Mouse (Mus musculus) C2C12 (cell line): ENCODE data around the gene Wscd2. TPM values are rescaled to one million over a fixed set of nuclear protein-coding genes. Genes with fewer than 3 reads are reported as not detected.

Experiments used
- H3K27me3 ChIP-seq: one replicate; pipeline ENCODE4 v1.6.1; 2011; ENCODE audit not compliant: control insufficient read depth, insufficient read depth, insufficient read length
- H3K36me3 ChIP-seq: one replicate; pipeline ENCODE4 v1.6.1; 2011; ENCODE audit not compliant: control insufficient read depth, insufficient read depth
- H3K4me3 ChIP-seq: one replicate; pipeline ENCODE4 v1.5.1; 2011; ENCODE audit warnings: mild to moderate bottlenecking, control low read depth; ENCODE audit not compliant: poor library complexity, insufficient read depth, severe bottlenecking
- H3K79me2 ChIP-seq: one replicate; pipeline ENCODE4 v1.6.1; 2011; ENCODE audit not compliant: control insufficient read depth, insufficient read depth
- H3K79me3 ChIP-seq: one replicate; pipeline ENCODE4 v1.6.1; 2011; ENCODE audit warnings: low read depth, control low read depth
- H3ac ChIP-seq: one replicate; pipeline ENCODE3; 2011; ENCODE audit warnings: low read depth; ENCODE audit not compliant: control insufficient read depth, insufficient read length
- CEBPB ChIP-seq: IDR thresholded peaks from one replicate; pipeline ENCODE4 v1.6.1; 2011; ENCODE audit warnings: low read depth, mild to moderate bottlenecking, control low read depth, moderate library complexity
- CTCF ChIP-seq: IDR thresholded peaks from one replicate; pipeline ENCODE4 v1.5.1; 2011; ENCODE audit not compliant: control insufficient read depth, insufficient read depth, insufficient read length
- FOSL1 ChIP-seq: IDR thresholded peaks from one replicate; pipeline ENCODE4 v1.8.0; 2011; ENCODE audit warnings: mild to moderate bottlenecking, low read length; ENCODE audit not compliant: poor library complexity, insufficient read depth, severe bottlenecking
- MAX ChIP-seq: IDR thresholded peaks from one replicate; pipeline ENCODE4 v1.6.1; 2011; ENCODE audit warnings: mild to moderate bottlenecking, control low read depth
- MYOD1 ChIP-seq: IDR thresholded peaks from one replicate; pipeline ENCODE4 v1.6.1; 2011; ENCODE audit warnings: low read depth; ENCODE audit not compliant: control insufficient read depth, insufficient read length
- MYOG ChIP-seq: IDR thresholded peaks from one replicate; pipeline ENCODE4 v1.6.1; 2011; ENCODE audit not compliant: control insufficient read depth, insufficient read length; ENCODE audit errors: extremely low read depth
- USF1 ChIP-seq: IDR thresholded peaks from one replicate; pipeline ENCODE4 v1.6.1; 2011; ENCODE audit warnings: low read depth, mild to moderate bottlenecking, control low read depth, moderate library complexity
- polyA plus RNA-seq: library from polyadenylated mRNA; unstranded; fragments of >200 nt; fragmentation: generic; extraction: Trizol; gene quantifications from one replicate; pipeline ENCODE4 v1.2.1, GENCODE M21; 2012; ENCODE audit warnings: missing spikeins

The Wscd2 gene
- polyA plus RNA-seq, 1 experiment = not detected

- Histone ChIP-seq H3K79me2 (no peaks in the 10 kb centered on the region), H3K36me3 (no peaks in the 10 kb centered on the region), H3K79me3 (no peaks in the 10 kb centered on the region), H3K27me3 (peaks cover 74% of the 10 kb centered on the region), H3K4me3 (no peak overlapping the region), H3ac (no peak overlapping the region)
- TF ChIP-seq MYOD1 (peak; percentile 16), USF1 (no peak), MYOG (no peak)
Observed at GRCm38 (mm10) chr5:113504654-113505053, 14.5 kb downstream of the Wscd2 start.

- Histone ChIP-seq H3K79me2 (no peaks in the 10 kb centered on the region), H3ac (no peak overlapping the region), H3K27me3 (peaks cover 74% of the 10 kb centered on the region), H3K79me3 (no peaks in the 10 kb centered on the region), H3K4me3 (no peak overlapping the region), H3K36me3 (no peaks in the 10 kb centered on the region)
- TF ChIP-seq MYOG (no peak), MYOD1 (no peak), CTCF (no peak), MAX (no peak), CEBPB (no peak), FOSL1 (no peak), USF1 (no peak)
Observed at GRCm38 (mm10) chr5:113506065-113506464, 15.9 kb downstream of the Wscd2 start.

- H3K36me3 ChIP-seq = no peaks in the 10 kb centered on the region
- H3K27me3 ChIP-seq = peaks cover 72% of the 10 kb centered on the region
- no peak overlapping the region for H3ac ChIP-seq
- no peak overlapping the region for H3K4me3 ChIP-seq
- TF ChIP-seq USF1 (no peak), CEBPB (no peak), CTCF (no peak), MYOD1 (no peak), FOSL1 (no peak), MYOG (no peak), MAX (no peak)
- no peaks in the 10 kb centered on the region for H3K79me2 ChIP-seq
- H3K79me3 ChIP-seq = no peaks in the 10 kb centered on the region
Observed at GRCm38 (mm10) chr5:113506779-113507178, 16.6 kb downstream of the Wscd2 start.

GRCm38 (mm10) chr5:113509167-113509566 is 19.0 kb downstream of the Wscd2 start:
- Histone ChIP-seq H3K27me3 (peaks cover 78% of the 10 kb centered on the region), H3K79me3 (no peaks in the 10 kb centered on the region), H3K36me3 (no peaks in the 10 kb centered on the region), H3K79me2 (no peaks in the 10 kb centered on the region), H3ac (no peak overlapping the region), H3K4me3 (no peak overlapping the region)
- TF ChIP-seq CEBPB (no peak), USF1 (no peak), MAX (no peak), MYOG (no peak), MYOD1 (no peak), CTCF (no peak)

GRCm38 (mm10) chr5:113513640-113514039 is 23.5 kb downstream of the Wscd2 start:
- Histone ChIP-seq H3K36me3 (no peaks in the 10 kb centered on the region), H3ac (no peak overlapping the region), H3K79me3 (no peaks in the 10 kb centered on the region), H3K4me3 (no peak overlapping the region), H3K79me2 (no peaks in the 10 kb centered on the region), H3K27me3 (peaks cover 85% of the 10 kb centered on the region)
- TF ChIP-seq USF1 (no peak), MAX (no peak), CEBPB (no peak), FOSL1 (no peak), MYOG (no peak), MYOD1 (no peak), CTCF (no peak)

GRCm38 (mm10) chr5:113514062-113514461 is 23.9 kb downstream of the Wscd2 start:
- H3K79me2 ChIP-seq = no peaks in the 10 kb centered on the region
- peaks cover 82% of the 10 kb centered on the region for H3K27me3 ChIP-seq
- H3ac ChIP-seq = no peak overlapping the region
- H3K4me3 ChIP-seq = no peak overlapping the region
- no peaks in the 10 kb centered on the region for H3K36me3 ChIP-seq
- no peaks in the 10 kb centered on the region for H3K79me3 ChIP-seq
- TF ChIP-seq CTCF (no peak), MYOG (no peak), FOSL1 (no peak), MAX (no peak), CEBPB (no peak), USF1 (no peak), MYOD1 (no peak)
